Mouse (Mus musculus): Measurements from ENCODE around the gene Zmynd12.

Zmynd12 gene

DNA sequence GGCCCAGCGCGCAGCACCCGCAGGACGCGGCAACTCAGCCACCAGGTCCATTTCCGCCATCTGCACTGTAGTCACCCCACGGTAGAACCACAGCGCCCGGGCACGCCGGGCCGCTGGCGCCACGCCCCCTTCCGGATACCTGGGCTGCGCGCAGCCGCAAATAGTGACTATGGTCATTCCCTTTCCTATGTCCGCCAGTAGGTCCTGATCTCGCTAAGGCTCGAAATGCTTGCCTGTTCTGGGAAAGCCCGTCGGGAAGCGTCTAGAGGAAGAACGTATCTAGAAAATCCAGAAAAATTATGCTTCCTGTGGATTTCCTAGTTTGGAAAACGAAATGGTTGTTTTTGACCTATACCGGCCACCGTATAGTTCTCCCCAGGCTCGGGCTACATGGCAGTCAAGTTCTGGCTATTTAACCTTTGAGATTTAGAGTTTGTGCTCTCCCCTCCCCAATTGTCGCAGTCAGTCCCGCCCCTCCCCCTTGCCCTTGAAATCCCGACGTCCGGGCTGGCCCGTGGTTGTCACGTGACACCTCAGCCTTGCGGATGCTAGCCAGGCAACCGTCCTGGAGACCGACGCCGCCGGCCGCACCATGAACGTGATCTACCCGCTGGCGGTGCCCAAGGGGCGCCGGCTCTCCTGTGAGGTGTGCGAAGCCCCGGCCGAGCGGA, at the start of gene Zmynd12, which contains the start of gene Ppcs:
TSS of gene Zmynd12 (plus strand) at position 521 of the 671 bp plus-strand sequence.
TSS of gene Ppcs (minus strand) at position 127 of the 671 bp plus-strand sequence.
- DNase-seq, result peak; percentile 95 to 96

DNA sequence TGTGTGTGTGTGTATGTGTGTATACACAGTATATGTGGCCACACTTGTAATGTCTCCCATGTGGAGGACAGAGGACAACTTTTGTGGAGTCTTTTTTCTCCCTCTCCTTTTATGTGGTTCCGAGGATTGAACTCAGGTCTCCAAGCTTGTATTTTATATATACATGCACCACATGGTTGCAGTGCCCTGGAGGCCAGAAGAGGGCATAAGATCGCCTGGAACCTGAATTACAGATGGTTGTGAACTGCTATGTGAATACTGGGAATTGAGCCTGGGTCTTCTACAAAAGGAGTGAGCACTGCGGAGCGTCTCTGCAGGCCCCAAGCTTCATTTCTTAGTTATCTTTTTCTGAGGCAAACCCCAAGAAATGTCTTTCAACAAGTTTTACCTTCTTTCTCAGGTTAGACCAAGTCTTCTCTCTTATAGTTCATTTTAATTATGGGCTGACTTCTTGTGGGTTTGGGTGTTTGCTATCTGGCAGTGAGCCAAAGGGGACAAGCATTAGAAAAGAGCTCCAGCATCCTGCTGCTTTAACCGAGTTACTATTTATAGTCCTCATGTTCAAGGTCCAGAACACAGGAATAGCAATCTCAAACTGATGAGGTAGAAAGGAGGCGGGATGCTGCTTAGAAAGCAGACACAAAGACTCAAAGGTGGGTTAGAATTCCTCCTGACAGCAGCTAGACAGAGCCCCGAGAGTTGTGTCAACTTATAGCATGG, 41.0 kb upstream of the Zmynd12 start:
- peak in 1 of 2 experiments; percentile 29 for DNase-seq

DNA sequence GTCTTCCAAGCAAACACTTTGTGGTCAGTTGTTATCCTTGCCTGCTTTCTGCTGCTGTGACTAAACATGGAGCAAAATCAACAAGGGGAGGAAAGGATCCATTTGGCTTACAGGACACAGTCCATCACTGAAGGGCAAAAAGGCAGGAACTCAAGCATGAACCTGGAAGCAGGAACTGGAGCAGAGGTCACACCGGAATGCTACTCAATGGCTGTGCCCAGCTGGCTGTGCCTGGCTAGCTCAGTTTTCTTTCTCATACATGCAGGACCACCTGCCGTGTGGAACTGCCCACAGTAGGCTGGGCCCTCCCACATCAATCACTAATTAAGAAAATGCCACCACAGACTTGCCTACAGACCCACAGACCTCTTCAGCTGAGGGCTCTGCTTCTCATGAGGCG, 33.4 kb upstream of the Zmynd12 start:
- no peak for DNase-seq

DNA sequence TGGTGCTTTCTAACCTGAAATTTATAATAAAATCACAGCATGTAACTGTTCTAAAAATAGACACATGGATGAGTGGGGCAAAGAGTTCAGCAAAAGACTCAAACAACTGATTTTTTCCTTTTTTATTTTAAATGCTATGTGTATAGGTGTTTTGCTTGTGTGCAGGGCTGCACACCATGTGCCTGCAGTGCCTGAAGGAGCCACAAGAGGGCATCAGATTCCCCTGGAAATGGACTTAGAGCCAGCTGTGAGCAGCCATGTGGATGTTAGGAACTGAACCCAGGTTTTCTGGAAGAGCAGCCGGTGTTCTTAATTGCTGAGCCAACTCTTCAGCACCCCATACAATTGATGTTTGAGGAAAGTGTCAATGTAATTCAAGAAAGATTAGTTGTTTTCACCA, 32.2 kb upstream of the Zmynd12 start:
- peak; percentile 44 to 61 for DNase-seq

DNA sequence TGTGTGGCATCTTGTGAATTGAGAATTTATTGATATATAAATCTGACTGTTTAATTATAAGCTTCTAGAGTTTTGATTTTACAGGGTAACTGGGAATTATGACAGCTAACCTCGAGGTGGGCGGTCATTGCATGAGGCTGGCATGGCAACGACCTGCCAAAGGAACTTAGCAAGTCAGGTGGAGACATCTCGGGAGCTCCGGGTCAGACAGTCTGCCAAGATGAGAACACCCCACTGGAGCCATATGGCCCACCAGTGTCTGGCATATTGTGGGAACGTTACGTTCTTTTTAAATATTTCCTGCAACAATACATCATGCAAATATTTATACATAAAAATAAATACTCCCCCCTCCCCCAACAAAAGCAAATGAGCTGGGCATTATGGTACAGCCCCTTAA, 23.9 kb upstream of the Zmynd12 start:
- peak; percentile 80 to 85 for DNase-seq

DNA sequence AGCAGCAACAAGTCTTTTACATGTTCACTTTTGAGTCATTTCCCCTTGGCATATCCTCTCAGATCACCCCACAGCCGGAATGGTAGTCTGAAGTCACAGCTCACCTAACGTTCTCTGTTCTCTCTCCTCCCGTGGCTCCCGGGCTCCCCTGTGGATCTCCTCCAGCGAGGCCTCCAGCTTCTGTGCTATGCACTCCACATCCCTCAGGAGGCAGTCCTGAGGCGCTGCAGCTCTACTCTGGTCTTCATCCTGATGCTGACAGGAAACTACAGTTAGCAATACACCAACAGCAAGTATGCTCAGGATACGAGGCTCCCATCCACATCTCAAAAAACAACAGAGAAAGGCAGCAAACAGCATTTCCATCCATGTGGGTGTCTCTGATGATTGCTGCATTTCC, 21.7 kb upstream of the Zmynd12 start:
- DNase-seq, result no peak

DNA sequence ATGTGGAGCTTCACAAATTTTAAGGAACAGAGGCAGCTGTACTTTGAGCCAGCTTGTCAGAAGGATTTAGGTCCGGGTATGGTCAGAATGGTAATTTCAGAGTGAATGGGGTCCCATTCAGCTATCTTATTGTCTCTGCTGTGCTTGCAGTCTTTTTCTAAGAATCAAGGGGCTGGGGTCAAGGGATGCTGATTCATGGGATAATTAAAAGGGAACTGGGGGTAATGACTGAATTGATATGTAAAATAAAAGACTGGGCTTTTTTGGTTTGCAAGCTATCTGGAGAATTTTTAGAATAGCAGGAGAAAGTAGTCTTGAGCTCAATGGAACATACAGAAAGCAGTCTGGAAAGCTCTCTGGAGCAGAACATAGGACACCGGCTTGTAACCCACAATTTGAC, 19.2 kb upstream of the Zmynd12 start:
- no peak for DNase-seq

DNA sequence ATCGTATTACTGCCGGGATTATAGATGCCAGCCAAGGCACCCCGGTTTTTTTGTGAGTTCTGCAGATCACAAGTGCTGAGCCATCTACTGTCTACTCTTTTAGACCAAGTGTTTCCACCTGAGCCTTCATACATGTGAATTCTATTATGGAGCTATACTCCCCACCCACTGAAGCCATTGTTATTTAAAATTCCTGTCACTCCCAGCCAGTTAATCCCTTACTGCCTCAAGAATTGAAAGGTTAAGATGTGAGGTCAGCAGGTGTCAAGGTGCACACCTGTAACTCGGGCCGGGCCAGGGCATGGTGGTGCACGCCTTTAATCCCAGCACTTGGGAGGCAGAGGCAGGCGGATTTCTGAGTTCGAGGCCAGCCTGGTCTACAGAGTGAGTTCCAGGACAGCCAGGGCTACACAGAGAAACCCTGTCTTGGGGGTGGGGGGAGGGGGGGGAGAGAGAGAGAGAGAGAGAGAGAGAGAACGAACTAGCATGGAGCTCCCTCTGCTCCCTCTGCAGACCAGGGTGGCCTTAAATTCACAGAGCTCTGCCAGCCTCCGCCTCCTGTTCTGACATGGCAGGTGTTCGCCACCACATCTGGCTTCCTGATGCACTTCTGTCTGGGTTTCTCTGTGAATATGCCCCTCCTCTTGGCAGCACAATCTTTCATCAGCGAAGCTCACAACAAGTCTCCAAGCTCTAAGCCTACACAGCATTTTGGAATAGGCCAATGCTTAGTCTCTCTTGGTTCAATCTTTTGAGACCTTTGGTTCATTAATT, 10.6 kb upstream of the Zmynd12 start:
- DNase-seq, result no peak

DNA sequence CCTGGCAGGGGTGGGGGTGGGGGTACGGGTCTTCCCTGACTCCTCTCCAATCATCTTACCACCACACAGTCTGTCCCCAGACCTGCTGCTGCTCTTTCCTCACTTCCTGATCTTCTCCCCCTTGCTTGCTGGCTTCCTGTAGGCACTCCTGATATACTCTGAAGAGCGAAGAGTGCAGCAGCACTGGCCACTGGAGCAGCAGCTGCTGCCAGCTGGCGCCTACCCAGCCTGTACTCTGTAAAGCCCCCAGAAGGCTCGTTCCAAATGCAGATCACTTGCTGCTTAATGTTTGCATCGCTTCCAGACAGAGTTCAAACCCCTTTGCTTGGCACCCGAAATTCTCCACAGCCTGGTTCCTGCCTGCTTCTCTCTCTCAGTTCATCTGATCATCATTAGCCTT, 9.8 kb upstream of the Zmynd12 start:
- peak; percentile 77 to 84 for DNase-seq

DNA sequence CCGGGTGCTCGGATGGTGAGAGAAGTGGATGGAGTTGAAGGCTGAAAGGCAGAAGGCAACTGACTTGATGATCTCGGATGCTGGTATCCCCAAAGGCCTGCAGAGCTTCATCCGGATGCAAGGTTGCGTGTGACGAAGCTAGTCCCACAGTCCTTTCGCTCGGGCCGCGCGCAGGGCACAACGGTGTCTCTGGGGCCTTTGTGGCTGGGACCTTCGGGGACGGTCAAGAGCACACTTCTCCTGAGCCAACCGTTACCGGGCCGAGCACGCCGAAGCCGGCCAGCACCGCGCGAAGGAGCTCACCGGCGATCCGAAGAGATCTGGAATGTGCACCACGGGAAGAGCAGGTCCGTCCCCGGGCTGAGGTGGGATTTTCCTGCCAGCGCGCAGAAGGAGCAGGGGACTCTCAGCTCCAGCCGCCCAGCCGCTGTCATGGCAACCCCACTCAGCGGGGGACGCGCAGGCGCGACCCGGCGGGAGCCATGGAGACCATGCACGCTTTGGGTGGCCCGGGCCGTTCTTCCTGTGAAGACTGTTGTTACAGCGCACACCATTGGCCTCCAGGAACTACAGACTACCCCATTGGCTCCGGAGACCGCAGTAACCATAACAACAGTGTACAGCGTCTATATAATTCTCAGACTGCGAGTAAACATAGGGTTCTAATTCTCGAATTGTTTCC, 7.4 kb upstream of the Zmynd12 start, which contains the start of gene Ccdc30:
TSS of gene Ccdc30 (minus strand) at position 450 of the 682 bp plus-strand sequence.
- peak; percentile 98 for DNase-seq

DNA sequence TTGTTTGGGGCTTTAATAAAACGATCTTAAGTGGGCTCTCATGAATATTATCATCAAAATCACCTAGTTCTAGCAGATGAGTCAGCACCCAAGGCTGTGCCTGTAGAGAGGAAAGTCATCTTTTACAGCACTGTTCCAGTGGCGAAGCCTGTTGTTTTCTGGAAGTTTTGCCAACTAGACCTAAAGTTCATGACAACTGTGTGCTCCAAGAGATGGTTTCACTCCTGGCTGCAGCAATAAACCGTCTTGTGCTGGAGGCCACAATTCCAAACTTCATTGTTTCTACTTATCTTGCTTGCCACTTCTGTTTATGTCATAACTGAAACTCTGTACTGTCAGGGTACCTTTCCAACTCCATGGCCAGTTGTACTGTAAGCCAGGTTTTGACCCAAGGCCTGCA, 5.3 kb upstream of the Zmynd12 start:
- DNase-seq, result no peak

DNA sequence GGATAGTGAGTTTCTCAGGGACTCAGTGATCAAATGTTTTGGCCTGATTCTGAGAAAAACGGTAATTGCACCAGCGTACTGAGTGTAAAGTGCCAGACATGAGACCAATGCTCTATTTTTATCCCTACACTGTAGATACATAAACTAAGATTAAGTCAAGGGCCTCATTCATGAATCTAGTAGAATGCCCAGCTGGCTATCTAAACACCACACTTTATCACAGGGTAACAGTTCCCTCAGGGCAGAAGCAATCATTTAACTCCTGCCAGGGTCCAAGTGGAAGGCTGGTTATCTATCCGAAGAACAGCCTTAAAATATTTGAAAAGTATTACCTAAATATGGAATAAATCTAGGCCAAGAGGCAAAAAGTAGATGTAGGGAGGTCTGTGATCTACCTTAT, 4.7 kb upstream of the Zmynd12 start:
- DNase-seq, result no peak

DNA sequence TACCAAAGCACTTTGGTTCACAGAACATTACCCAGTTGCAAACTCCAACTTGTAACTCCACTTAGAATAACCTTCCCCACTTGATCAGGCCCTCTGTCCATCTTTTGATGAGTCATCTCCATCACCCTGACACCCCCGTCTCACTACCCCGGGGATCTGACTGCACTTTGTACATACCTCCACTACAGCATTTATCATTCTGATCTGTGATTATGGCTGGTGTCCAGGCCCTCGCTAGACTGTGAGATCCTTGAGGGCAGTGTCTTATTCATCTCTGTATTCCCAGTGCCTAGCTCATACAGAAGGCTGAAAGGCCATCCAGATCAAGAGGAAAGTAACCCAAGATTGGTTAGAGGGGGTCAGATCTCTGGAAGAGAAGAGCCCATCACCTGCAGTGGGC, 1.4 kb upstream of the Zmynd12 start:
- no peak for DNase-seq

DNA sequence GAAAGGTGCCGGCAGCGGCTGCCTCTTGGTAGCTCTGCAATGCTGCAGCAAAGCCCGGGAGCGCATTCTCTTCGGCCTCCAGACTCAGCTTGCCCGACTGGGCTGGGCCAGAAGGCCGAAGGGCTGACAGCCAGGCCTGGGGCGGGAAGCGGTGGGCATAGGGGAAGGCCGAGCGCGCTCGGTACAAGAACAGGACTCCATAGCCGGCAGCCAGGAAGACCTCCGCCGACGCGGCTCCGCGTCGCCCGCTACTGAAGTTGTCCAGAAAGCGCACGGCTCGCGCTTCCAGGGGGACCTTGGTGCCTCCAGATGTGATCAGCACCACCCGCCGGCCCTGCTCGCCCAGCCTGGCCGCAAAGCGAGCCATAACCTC, 707 bp upstream of the Zmynd12 start:
- DNase-seq, result peak; percentile 74 to 77

DNA sequence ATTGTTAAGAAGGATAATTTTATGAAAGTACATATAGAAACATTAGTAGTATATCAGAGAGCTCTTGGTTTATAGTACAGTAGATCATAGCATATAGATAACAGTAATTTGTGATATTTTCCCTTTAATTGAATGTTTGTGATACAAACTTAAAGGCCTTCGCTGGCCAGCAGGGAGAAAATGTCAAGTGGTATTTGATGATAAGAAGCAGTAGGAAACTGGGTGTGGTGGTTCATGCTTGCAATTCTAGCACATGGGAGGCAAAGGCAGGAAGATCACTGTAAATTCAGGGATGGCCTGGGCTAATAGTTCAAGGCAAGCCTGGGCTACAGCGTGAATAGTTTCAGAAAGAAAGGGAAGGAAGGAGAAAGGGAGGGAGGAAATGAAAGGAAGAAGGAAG, 2.5 kb downstream of the Zmynd12 start:
- no peak for DNase-seq

DNA sequence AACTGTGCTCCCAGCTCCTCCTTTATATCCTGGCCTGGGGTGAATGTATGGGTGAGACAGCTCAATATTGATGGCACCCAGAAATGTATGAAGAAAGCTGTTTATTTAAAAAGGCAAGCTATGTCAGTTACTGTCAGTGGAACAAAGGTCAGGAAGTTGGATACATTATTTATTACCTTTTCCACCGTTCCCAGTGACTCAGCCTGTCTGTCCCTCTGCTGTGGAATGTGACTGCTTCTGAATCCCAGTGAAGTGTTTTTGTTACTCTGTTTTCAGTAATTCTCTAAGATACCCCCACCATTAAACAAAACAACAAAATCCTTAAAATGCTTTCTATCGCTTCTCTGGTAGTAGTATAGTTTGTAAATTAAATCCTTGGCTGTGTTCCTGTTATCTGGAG, 3.0 kb downstream of the Zmynd12 start:
- DNase-seq, result no peak

DNA sequence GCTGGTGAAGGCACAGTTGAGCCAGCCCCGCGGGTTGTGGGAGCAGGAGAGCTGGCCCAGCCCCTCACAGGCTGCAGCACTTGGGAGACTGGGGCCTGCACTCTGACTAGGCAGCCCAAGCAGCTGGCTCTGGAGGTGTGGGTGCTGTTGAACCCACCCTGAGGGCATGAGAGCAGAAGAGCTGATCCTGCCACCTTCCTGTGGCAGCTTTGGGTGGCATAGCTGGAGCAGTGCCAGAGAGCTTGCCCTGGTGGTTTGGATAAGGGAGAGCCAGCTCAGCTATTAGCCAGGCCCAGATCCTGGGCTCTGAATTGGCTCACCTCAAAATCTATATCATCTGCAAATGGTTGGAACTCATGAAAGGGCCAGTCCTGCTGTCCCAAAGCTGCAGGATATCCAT, 5.1 kb downstream of the Zmynd12 start:
- peak; percentile 17 to 26 for DNase-seq

DNA sequence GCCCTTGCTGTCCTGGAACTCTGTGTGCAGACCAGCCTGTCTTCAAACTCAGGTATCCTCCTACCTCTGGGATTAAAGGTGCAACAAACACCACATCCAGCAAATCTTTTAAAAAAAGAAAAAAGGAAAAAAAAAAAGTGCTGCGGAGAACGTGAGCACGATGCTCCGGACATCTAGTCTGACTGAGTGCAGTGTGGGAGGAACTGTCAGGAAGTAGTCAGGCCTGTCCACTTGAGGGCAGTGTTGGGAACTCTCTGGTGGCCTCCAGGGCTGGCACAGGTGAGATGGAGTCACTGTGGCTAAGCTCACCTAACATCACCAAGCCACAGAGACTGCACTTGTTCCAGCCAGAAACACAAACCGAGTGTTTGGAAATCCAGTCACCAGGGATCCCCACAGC, 8.1 kb downstream of the Zmynd12 start:
- peak; percentile 86 to 87 for DNase-seq

DNA sequence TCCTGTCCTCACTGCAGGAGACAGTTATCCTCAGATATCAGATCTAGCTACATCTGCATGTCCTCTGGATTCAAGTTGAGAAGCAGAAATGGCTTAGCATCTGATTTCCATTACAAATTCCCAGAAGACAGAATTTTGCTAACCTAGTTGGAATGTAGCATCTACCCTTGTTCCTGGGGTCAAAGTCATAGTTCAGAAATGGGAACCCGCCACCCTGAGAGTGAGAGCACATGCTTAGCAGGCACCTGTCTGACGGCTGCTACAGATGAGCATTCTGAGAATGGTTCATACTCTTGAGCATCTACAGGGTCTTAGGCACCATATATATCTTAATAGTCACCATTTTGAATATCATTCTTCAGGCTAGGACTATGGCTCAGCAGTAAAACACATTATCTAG, 15.3 kb downstream of the Zmynd12 start:
- DNase-seq, result no peak

DNA sequence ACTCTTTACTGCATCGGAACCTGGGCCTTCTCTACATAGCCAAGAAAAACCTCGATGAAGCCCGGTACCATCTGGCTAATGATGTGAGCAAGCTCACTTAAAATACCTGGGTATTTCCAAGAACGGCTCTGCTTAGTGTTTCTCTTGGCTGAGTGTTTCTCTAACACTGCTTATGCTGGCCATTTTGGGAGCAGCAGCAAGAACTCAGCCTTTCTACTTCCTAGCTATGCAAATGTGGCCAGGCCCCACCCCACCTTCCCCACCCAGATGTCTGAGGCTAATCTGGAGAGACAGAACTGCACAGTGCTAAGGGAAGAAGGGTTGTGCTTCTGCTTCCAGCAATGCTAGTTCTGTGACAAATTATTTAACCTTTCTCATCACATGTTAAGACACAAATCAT, 19.2 kb downstream of the Zmynd12 start:
- no peak for DNase-seq

DNA sequence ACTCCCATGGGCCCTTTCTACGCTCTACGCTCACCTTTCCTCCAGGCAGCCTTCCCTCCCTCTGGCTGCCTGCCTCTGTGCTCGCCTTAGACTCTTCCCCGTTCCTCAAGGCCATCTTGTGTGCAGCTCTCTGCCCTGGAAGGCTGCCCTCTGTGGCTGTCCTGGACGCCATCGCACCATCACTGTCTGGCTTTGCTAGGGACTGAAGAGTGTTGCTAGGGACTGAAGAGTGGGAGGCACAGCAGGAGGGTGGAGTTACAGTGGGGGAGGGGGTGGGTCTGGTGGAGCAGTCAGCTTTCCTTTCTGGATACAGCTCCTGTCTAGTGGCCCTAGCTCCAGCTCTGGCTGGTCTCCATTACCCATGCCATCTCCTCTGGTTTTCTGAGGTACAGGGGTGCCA, 19.9 kb downstream of the Zmynd12 start:
- no peak for DNase-seq

DNA sequence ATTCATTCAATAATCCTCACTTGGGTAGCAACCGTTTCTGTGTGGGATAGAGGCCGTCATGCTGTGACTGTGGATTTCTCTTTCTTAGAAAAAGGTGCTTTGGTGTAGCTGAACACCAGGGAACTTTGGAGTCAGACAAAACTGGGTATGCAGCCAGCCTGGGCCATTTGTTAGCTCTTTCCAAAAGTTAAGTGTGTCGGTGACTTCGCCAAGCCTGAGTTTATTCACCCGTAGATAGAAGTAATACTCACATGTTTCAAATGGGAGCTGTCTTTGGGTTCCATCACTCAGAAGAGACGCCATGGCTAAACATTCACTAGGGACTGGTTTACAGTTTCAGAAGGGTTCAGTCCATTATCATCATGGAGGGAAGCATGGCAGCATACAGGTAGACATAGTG, 24.6 kb downstream of the Zmynd12 start:
- no peak for DNase-seq

DNA sequence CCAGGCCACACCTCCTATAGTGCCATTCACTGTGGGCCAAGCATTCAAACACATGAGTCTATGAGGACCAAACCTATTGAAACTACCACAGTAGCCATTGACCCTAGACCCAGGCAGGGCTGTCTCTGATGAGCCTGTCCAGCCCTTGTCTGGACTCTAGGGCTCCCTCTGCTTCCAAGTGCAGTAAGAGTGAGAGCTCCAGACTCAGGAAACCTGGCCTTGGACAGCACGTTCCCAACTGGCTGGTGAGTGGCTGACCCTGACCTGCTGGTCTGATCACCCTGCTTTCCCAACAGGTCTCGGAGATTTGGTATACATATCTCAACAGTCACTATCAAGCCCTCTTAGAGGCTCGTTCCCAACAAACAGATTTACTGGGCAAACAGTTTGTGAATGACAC, 25.2 kb downstream of the Zmynd12 start:
- no peak for DNase-seq

Measured in cerebellum, postnatal 10 days (tissue).